Mouse (Mus musculus): ENCODE measurements around the gene Tmem39b. TPM values are rescaled to one million over a fixed set of nuclear protein-coding genes. Genes with fewer than 3 reads are reported as not detected.
"Not testable (repeated sequence)": the region's sequence is repeated elsewhere in the genome, so short reads cannot be mapped to it uniquely, and the experiment has no call there.

Tmem39b gene
- polyA plus RNA-seq, 1 experiment from 2014 or later = 30.9 TPM

DNA sequence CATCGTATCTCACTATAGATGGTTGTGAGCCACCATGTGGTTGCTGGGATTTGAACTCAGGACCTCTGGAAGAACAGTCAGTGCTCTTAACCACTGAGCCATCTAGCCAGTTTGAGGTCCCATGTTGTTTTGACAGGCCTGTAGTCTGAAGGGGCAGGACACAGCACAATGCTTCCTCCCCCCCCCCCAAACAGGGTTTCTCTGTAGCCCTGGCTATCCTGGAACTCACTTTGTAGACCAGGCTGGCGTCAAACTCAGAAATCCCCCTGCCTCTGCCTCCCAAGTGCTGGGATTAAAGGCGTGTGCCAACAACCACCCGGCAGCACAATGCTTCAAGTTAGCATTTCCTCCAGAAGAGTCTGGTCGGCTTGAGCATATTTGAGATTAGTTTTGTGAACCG, 4.0 kb upstream of the Tmem39b start:
- H3K27ac ChIP-seq (ENCODE audit: low read depth, low read length); H3K4me1 ChIP-seq (replicated peaks; ENCODE audit: control insufficient read depth, insufficient read depth, low read length); ATAC-seq (ENCODE audit: low FRiP score); H3K4me2 ChIP-seq (replicated peaks; ENCODE audit: low read depth, low read length); H3K4me3 ChIP-seq (ENCODE audit: low read depth, low read length); H3K9me3 ChIP-seq (ENCODE audit: control insufficient read depth, low read length); H3K9ac ChIP-seq (ENCODE audit: low read depth, low read length); H3K27me3 ChIP-seq (ENCODE audit: control insufficient read depth, insufficient read depth, low read length); DNase-seq (ENCODE audit: low spot score); H3K36me3 ChIP-seq (ENCODE audit: control insufficient read depth, insufficient read depth, low read length): not testable (repeated sequence)
- 96% methylated on average over 6 of the region's 6 CpGs for WGBS

DNA sequence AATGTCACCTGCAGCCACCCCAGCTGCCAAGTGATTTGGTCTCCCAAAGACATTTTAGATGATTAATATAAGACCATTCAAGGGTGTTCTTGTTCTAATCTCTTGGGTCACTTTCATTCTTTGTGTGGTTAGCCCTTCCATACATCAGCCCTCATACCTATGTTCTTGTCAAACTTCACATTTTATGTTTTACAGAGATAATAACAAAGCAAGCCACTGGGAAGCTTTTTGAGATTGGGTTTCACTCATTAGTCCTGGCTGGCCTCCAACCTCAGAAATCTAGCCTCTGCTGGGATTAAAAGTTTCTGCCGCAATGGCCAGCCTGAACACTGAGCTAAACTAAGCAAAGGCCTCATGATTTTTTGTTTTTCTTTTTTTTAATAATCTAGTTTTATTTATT, 3.6 kb upstream of the Tmem39b start:
- H3K4me2 ChIP-seq (replicated peaks; ENCODE audit: low read depth, low read length) = no peak overlapping the region
- DNase-seq (ENCODE audit: low spot score) (no peak), ATAC-seq (ENCODE audit: low FRiP score) (no peak)
- H3K4me1 ChIP-seq (replicated peaks; ENCODE audit: control insufficient read depth, insufficient read depth, low read length) = peaks cover 9% of the 10 kb centered on the region; the same call in 1 of the 2 replicates
- H3K27me3 ChIP-seq (ENCODE audit: control insufficient read depth, insufficient read depth, low read length) = no peaks in the 10 kb centered on the region
- no peak overlapping the region for H3K9ac ChIP-seq (ENCODE audit: low read depth, low read length)
- WGBS = 83% methylated on average over 1 of the region's 1 CpGs
- H3K4me3 ChIP-seq (ENCODE audit: low read depth, low read length) = no peak overlapping the region
- H3K36me3 ChIP-seq (ENCODE audit: control insufficient read depth, insufficient read depth, low read length) = 0 out of 2 replicates have a peak, but pooled peaks cover 7% of the 10 kb centered on the region
- H3K9me3 ChIP-seq (ENCODE audit: control insufficient read depth, low read length) = no peaks in the 10 kb centered on the region
- no peak overlapping the region for H3K27ac ChIP-seq (ENCODE audit: low read depth, low read length)

DNA sequence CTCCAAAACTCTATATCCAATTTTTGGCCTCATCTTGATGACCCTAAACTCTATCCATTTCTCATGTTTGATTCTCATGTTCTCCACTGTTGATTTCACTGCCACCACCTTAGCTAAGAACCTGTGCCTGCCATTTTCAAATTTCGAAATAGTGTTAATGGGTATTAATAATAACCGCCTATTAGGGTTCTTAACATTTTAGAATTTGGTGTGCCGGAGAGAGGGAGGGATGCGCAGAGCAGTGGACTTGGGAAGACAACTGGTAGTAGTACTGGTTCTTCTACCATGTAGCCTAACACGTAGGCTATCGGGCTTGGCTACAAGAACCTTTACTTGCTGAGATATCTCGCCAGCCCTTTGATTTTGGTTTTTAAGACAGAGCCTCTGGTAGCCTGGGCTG, 553 bp upstream of the Tmem39b start:
- DNase-seq (ENCODE audit: low spot score) = peak; percentile 46
- H3K27ac ChIP-seq (ENCODE audit: low read depth, low read length) = peak overlapping the region; percentile 93
- 0 out of 2 replicates have a peak, but pooled peaks cover 5% of the 10 kb centered on the region for H3K36me3 ChIP-seq (ENCODE audit: control insufficient read depth, insufficient read depth, low read length)
- WGBS = 92% methylated on average over 7 of the region's 7 CpGs
- no peaks in the 10 kb centered on the region for H3K27me3 ChIP-seq (ENCODE audit: control insufficient read depth, insufficient read depth, low read length)
- peak overlapping the region; percentile 62 for H3K4me3 ChIP-seq (ENCODE audit: low read depth, low read length)
- no peak for ATAC-seq (ENCODE audit: low FRiP score)
- H3K4me1 ChIP-seq (replicated peaks; ENCODE audit: control insufficient read depth, insufficient read depth, low read length) = peaks cover 4% of the 10 kb centered on the region; the same call in 1 of the 2 replicates
- no peaks in the 10 kb centered on the region for H3K9me3 ChIP-seq (ENCODE audit: control insufficient read depth, low read length)
- peak overlapping the region; percentile 50 for H3K4me2 ChIP-seq (replicated peaks; ENCODE audit: low read depth, low read length)
- H3K9ac ChIP-seq (ENCODE audit: low read depth, low read length) = peak overlapping the region; percentile 80

DNA sequence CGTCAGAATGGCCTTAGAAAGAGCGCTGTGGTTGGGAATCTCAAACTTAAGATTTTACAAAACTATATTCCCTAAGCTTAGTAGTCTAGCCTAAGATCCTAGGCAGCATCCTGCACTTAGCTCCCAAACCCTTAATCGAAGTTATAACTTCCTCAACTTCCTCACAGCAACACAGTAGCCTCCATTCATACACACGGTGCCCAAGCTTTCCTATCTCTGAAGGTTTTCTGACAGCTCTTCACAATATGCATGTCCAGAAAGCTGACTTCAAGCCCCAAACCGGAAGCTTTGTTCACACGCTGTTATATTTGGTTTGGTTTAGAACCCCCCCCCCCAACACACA, 852 bp downstream of the Tmem39b start:
- Histone ChIP-seq H3K4me3 (ENCODE audit: low read depth, low read length) (peak overlapping the region; percentile 62), H3K4me1 (replicated peaks; ENCODE audit: control insufficient read depth, insufficient read depth, low read length) (no peaks in the 10 kb centered on the region; the same call in 1 of the 2 replicates), H3K27me3 (ENCODE audit: control insufficient read depth, insufficient read depth, low read length) (no peaks in the 10 kb centered on the region), H3K9me3 (ENCODE audit: control insufficient read depth, low read length) (no peaks in the 10 kb centered on the region), H3K4me2 (replicated peaks; ENCODE audit: low read depth, low read length) (peak overlapping the region; percentile 54), H3K27ac (ENCODE audit: low read depth, low read length) (peak overlapping the region; percentile 93), H3K9ac (ENCODE audit: low read depth, low read length) (peak overlapping the region; percentile 80), H3K36me3 (ENCODE audit: control insufficient read depth, insufficient read depth, low read length) (peaks cover 7% of the 10 kb centered on the region; the same call in 1 of the 2 replicates)
- ATAC-seq (ENCODE audit: low FRiP score) = no peak
- no peak for DNase-seq (ENCODE audit: low spot score)
- WGBS = 28% methylated on average over 6 of the region's 6 CpGs

DNA sequence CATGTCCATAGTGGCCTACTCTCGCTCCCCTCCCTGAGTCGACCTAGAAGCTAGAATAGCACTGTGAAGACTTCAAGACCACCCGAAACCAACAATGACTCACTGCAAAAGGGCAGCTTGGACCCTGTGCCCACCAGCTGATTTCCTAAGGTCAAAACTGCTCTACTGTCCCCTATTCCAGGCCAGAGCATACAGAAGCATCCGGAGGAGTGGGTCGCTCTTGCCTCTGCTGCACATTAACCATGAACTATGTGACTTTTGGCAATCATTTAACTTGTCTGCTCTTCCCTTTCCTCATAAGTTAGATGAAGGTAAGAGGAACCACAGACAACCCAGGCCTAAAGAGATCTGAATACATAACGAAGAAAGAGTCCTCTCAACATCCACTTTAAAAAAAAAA, 12.1 kb downstream of the Tmem39b start:
- Histone ChIP-seq H3K4me3 (ENCODE audit: low read depth, low read length) (no peak overlapping the region), H3K27me3 (ENCODE audit: control insufficient read depth, insufficient read depth, low read length) (no peaks in the 10 kb centered on the region), H3K4me2 (replicated peaks; ENCODE audit: low read depth, low read length) (no peak overlapping the region), H3K36me3 (ENCODE audit: control insufficient read depth, insufficient read depth, low read length) (peaks cover 14% of the 10 kb centered on the region; the same call in 1 of the 2 replicates), H3K9ac (ENCODE audit: low read depth, low read length) (no peak overlapping the region), H3K27ac (ENCODE audit: low read depth, low read length) (no peak overlapping the region), H3K9me3 (ENCODE audit: control insufficient read depth, low read length) (no peaks in the 10 kb centered on the region), H3K4me1 (replicated peaks; ENCODE audit: control insufficient read depth, insufficient read depth, low read length) (no peaks in the 10 kb centered on the region)
- WGBS = 98% methylated on average over 6 of the region's 6 CpGs
- ATAC-seq (ENCODE audit: low FRiP score) = no peak
- no peak for DNase-seq (ENCODE audit: low spot score)

DNA sequence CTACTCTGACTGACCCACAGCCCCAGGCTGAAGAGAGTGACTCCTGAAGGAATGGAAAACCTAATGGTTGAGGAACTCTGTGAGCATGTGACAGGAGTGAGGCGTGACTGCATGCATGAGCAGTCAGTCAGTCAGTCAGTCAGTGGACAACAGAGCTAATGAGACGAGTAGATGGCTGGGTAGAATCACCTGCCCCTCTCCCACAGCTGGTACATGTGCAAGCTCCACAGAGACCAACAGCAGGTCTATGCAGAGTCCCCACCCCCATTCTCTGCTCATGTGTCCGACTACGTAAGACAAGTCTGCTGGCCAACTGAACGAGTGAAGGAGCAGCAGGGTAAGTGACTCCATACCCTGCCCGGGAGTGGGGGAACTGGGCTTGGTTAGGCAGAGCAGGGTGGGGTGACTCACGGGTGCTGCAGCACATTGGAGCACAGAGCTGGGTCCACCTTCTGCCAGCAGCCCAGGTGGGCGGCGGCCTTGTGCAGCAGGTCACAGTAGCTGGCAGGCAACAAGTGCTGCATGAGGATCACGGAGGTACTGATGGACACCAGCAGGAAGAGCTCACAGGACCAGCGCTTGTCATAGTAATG, 12.6 kb downstream of the Tmem39b start:
- ATAC-seq (ENCODE audit: low FRiP score) (no peak), DNase-seq (ENCODE audit: low spot score) (no peak)
- Histone ChIP-seq H3K9me3 (ENCODE audit: control insufficient read depth, low read length) (no peaks in the 10 kb centered on the region), H3K27me3 (ENCODE audit: control insufficient read depth, insufficient read depth, low read length) (no peaks in the 10 kb centered on the region), H3K4me2 (replicated peaks; ENCODE audit: low read depth, low read length) (no peak overlapping the region), H3K27ac (ENCODE audit: low read depth, low read length) (no peak overlapping the region), H3K9ac (ENCODE audit: low read depth, low read length) (no peak overlapping the region), H3K4me3 (ENCODE audit: low read depth, low read length) (no peak overlapping the region), H3K4me1 (replicated peaks; ENCODE audit: control insufficient read depth, insufficient read depth, low read length) (no peaks in the 10 kb centered on the region), H3K36me3 (ENCODE audit: control insufficient read depth, insufficient read depth, low read length) (peaks cover 14% of the 10 kb centered on the region; the same call in 1 of the 2 replicates)
- 87% methylated on average over 11 of the region's 11 CpGs for WGBS

DNA sequence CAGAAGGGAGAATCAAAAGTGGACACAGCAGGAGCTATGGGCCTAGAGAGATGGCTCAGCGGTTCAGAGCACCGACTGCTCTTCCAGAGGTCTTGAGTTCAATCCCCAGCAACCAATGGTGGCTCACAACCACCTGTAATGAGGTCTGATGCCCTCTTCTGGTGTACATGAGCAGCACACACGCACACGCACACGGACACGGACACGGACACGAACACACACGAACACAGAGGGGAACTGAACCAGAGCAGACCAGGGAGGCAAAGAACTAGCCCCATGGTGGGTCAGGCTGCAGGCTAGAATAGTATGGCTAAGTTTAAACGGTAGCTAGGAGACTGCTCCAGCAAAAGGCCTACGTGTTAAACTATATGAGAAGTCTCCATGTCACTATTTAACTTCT, 14.8 kb downstream of the Tmem39b start:
- ATAC-seq (ENCODE audit: low FRiP score) = no peak
- no peak for DNase-seq (ENCODE audit: low spot score)
- 98% methylated on average over 11 of the region's 11 CpGs for WGBS
- Histone ChIP-seq H3K9me3 (ENCODE audit: control insufficient read depth, low read length) (no peaks in the 10 kb centered on the region), H3K4me1 (replicated peaks; ENCODE audit: control insufficient read depth, insufficient read depth, low read length) (no peaks in the 10 kb centered on the region), H3K27me3 (ENCODE audit: control insufficient read depth, insufficient read depth, low read length) (no peaks in the 10 kb centered on the region), H3K9ac (ENCODE audit: low read depth, low read length) (no peak overlapping the region), H3K4me2 (replicated peaks; ENCODE audit: low read depth, low read length) (no peak overlapping the region), H3K36me3 (ENCODE audit: control insufficient read depth, insufficient read depth, low read length) (peaks cover 13% of the 10 kb centered on the region; the same call in 1 of the 2 replicates), H3K4me3 (ENCODE audit: low read depth, low read length) (no peak overlapping the region), H3K27ac (ENCODE audit: low read depth, low read length) (no peak overlapping the region)

DNA sequence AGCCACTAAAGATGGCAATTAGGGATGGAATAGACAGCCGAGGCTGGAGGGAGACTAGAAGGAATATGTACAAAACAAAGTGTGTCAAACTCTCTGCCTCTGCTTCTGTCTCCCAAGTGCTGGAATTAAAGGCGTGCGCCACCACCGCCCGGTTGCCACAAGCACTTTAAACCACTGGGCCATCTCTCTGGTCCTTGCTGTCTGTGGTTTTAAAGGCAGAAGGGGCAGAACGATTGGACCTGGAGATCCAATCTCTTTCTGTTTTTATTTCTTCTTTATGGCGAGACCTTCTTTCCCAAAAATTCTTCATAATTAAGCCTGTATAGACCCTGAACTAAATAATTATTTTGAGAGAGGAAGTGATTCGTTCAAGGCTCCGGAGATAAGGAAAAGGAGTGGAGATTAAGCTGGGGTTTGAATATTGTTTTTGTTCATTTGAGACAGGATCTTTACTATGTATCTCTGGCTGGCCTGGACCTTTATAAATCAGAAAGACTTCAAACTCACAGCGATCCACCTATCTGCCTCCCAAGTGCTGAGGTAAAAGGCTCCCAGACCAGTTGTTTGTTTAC, 23.7 kb downstream of the Tmem39b start:
- ATAC-seq (ENCODE audit: low FRiP score) (peak; percentile 15; the same call in 1 of the 2 replicates), DNase-seq (ENCODE audit: low spot score) (no peak)
- WGBS = 8% methylated on average over 10 of the region's 10 CpGs
- Histone ChIP-seq H3K9ac (ENCODE audit: low read depth, low read length) (peak overlapping the region; percentile 95), H3K4me2 (replicated peaks; ENCODE audit: low read depth, low read length) (peak overlapping the region; percentile 87), H3K27ac (ENCODE audit: low read depth, low read length) (peak overlapping the region; percentile 17; the same call in 1 of the 2 replicates), H3K9me3 (ENCODE audit: control insufficient read depth, low read length) (no peaks in the 10 kb centered on the region), H3K27me3 (ENCODE audit: control insufficient read depth, insufficient read depth, low read length) (no peaks in the 10 kb centered on the region), H3K36me3 (ENCODE audit: control insufficient read depth, insufficient read depth, low read length) (0 out of 2 replicates have a peak, but pooled peaks cover 4% of the 10 kb centered on the region), H3K4me1 (replicated peaks; ENCODE audit: control insufficient read depth, insufficient read depth, low read length) (no peaks in the 10 kb centered on the region), H3K4me3 (ENCODE audit: low read depth, low read length) (peak overlapping the region; percentile 98)
